Mouse (Mus musculus) embryonic fibroblast, embryonic 13.5 days (primary cell): ENCODE results near the gene Jph2.

Source experiments
- CTCF ChIP-seq: IDR thresholded peaks from 2 replicates; pipeline ENCODE4 v1.5.1; 2011; ENCODE audit warnings: mild to moderate bottlenecking, control low read depth, low read length, moderate library complexity, borderline replicate concordance; ENCODE audit not compliant: insufficient read depth
- POLR2A ChIP-seq: IDR thresholded peaks from 2 replicates; pipeline ENCODE4 v1.6.1; 2011; ENCODE audit warnings: low read depth, mild to moderate bottlenecking, control low read depth, low read length, moderate library complexity

- TF ChIP-seq CTCF (no peak), POLR2A (no peak)
Observed at GRCm38 (mm10) chr2:163346497-163346896, 51.3 kb downstream of the Jph2 start.
